ENCODE assay signal across 9 mouse cellular contexts in the genomic region with DNA sequence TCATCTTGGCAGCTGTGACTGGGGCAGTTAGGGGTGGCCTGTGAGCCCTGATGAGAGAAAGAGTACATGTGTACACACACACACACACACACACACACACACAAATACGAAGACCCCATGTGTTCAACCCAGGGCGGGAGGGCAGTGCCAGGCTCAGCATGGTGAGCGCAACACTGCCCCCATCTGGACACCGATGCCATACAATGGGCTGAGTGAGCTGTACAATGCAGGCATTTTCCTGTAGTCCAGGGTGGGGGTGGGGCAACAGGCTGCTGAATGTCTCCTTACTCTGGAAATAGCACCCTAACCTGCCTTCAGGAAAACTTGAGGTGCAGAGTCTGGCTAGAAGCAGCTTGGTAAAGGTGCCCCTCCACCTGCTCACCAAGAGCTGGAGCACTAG. TPM values are rescaled to one million over a fixed set of nuclear protein-coding genes. Genes with fewer than 3 reads are reported as not detected.
DNase-seq lines count a peak whose midpoint lies in the region; ATAC-seq and TF ChIP-seq lines count a peak whose summit lies in the region.
"Had no signal": no experiment of that assay in that cellular context is flagged by ENCODE, and none has a peak within 500 bp of the region (broad histone marks: within the 10 kb centered on the region; RNA-seq: fewer than 3 reads in every experiment).

No protein-coding gene starts in this region.

- H3K27ac ChIP-seq in forebrain, embryonic 12.5 days = peak overlapping the region; percentile 36; the same call in 1 of the 2 replicates
- no peak overlapping the region for H3K27ac ChIP-seq in lung, embryonic 14.5 days (ENCODE audit: low read depth)
- H3K27ac ChIP-seq: hindbrain, embryonic 15.5 days had no signal

- peak; percentile 22; the same call in 1 of the 2 replicates for ATAC-seq in forebrain, embryonic 12.5 days (ENCODE audit: low FRiP score)
- ATAC-seq in lung, embryonic 14.5 days (ENCODE audit: insufficient read depth) = no peak

- DNase-seq in 3T3-L1 (ENCODE audit: low read depth, low spot score) = peak; percentile 66
- peak; percentile 94 for DNase-seq in brain, adult 2 months (ENCODE audit: low read depth, low spot score)
- peak; percentile 67 for DNase-seq in kidney, postnatal 14 days
- peak; percentile 78 for DNase-seq in lung, embryonic 14.5 days
- peak; percentile 68 to 75 for DNase-seq in right cerebral cortex, postnatal 10 days (ENCODE audit: low spot score in 2 of 2)
- no peak for DNase-seq in yolk sac, embryonic 10.5 days (ENCODE audit: low spot score)

- no peaks in the 10 kb centered on the region for H3K9me3 ChIP-seq in forebrain, embryonic 12.5 days
- no peaks in the 10 kb centered on the region for H3K9me3 ChIP-seq in lung, embryonic 14.5 days (ENCODE audit: low read depth, low read length)
- H3K9me3 ChIP-seq: hindbrain, embryonic 15.5 days had no signal

- 0 out of 2 replicates have a peak overlapping the region, but pooled peaks have one; percentile 17 for H3K9ac ChIP-seq in forebrain, embryonic 12.5 days
- no peak overlapping the region for H3K9ac ChIP-seq in lung, embryonic 14.5 days
- H3K9ac ChIP-seq: hindbrain, embryonic 15.5 days had no signal

- no peaks in the 10 kb centered on the region for H3K27me3 ChIP-seq in C2C12 (ENCODE audit: control insufficient read depth, insufficient read depth, insufficient read length)
- H3K27me3 ChIP-seq in forebrain, embryonic 12.5 days = no peaks in the 10 kb centered on the region
- H3K27me3 ChIP-seq in lung, embryonic 14.5 days (ENCODE audit: insufficient read depth, low read length) = no peaks in the 10 kb centered on the region
- H3K27me3 ChIP-seq: hindbrain, embryonic 15.5 days had no signal

- H3K4me1 ChIP-seq in forebrain, embryonic 12.5 days = peaks cover 46% of the 10 kb centered on the region
- peaks cover 5% of the 10 kb centered on the region; the same call in 1 of the 2 replicates for H3K4me1 ChIP-seq in lung, embryonic 14.5 days (ENCODE audit: insufficient read depth)

- peak; percentile 71 for TF ChIP-seq CTCF in C2C12 (IDR thresholded peaks at IDR 0.05; ENCODE audit: control insufficient read depth, insufficient read depth, insufficient read length)
- TF ChIP-seq CTCF in lung, embryonic 14.5 days (IDR thresholded peaks at IDR 0.05; ENCODE audit: low read depth) = peak; percentile 80

- H3K36me3 ChIP-seq in C2C12 (ENCODE audit: control insufficient read depth, insufficient read depth) = peaks cover 33% of the 10 kb centered on the region
- H3K36me3 ChIP-seq in forebrain, embryonic 12.5 days (replicated peaks) = peaks cover 54% of the 10 kb centered on the region
- peaks cover 40% of the 10 kb centered on the region for H3K36me3 ChIP-seq in lung, embryonic 14.5 days (ENCODE audit: insufficient read depth)

- 24% methylated on average over 4 of the region's 4 CpGs for WGBS in forebrain, embryonic 12.5 days
- WGBS in lung, embryonic 14.5 days = 39% methylated on average over 4 of the region's 4 CpGs

- H3K4me2 ChIP-seq in forebrain, embryonic 12.5 days = peak overlapping the region; percentile 28; the same call in 1 of the 2 replicates
- no peak overlapping the region for H3K4me2 ChIP-seq in lung, embryonic 14.5 days
- H3K4me2 ChIP-seq: hindbrain, embryonic 15.5 days had no signal

- no peak overlapping the region for H3ac ChIP-seq in C2C12 (ENCODE audit: control insufficient read depth, insufficient read length, low read depth)

- H3K79me2 ChIP-seq in C2C12 (ENCODE audit: control insufficient read depth, insufficient read depth) = peaks cover 59% of the 10 kb centered on the region

- peaks cover 50% of the 10 kb centered on the region for H3K79me3 ChIP-seq in C2C12 (ENCODE audit: low read depth)

- H3K4me3 ChIP-seq in C2C12 (ENCODE audit: insufficient read depth, poor library complexity, severe bottlenecking) = no peak overlapping the region
- no peak overlapping the region for H3K4me3 ChIP-seq in forebrain, embryonic 12.5 days (replicated peaks)
- H3K4me3 ChIP-seq in lung, embryonic 14.5 days (ENCODE audit: low read depth, low read length) = no peak overlapping the region
- H3K4me3 ChIP-seq: hindbrain, embryonic 15.5 days had no signal

TF ChIP-seq in C2C12, 6 proteins besides CTCF, POLR2A, EP300 and RAD21:
- TF ChIP-seq CEBPB (IDR thresholded peaks at IDR 0.05; ENCODE audit: low read depth) (no peak), MYOD1 (IDR thresholded peaks at IDR 0.05; ENCODE audit: control insufficient read depth, insufficient read length, low read depth) (no peak), MAX (IDR thresholded peaks at IDR 0.05) (no peak), MYOG (IDR thresholded peaks at IDR 0.05; ENCODE audit: control insufficient read depth, extremely low read depth, insufficient read length) (no peak), FOSL1 (IDR thresholded peaks at IDR 0.05; ENCODE audit: insufficient read depth, low read length, poor library complexity, severe bottlenecking) (no peak), USF1 (IDR thresholded peaks at IDR 0.05; ENCODE audit: low read depth) (no peak)

RNA-seq across cellular contexts. Expression of gene Llgl1, which starts 3.6 kb away (rescaled TPM):
- polyA plus RNA-seq in C2C12 (2012; fragmentation: generic; extraction: Trizol) = 46.8 TPM
- 138 and 152 TPM in 2 replicates for polyA plus RNA-seq in forebrain, embryonic 12.5 days (2016; fragmentation: Nextera tagmentation; extraction: Ambion mirVana)
- polyA plus RNA-seq in lung, embryonic 14.5 days (2014; fragmentation: Nextera tagmentation; extraction: Ambion mirVana) = 64.6 and 69.6 TPM in 2 replicates

RNA-seq across cellular contexts. Expression of gene Flii, which starts 23.9 kb away (rescaled TPM):
- 139 TPM for polyA plus RNA-seq in C2C12 (2012; fragmentation: generic; extraction: Trizol)
- polyA plus RNA-seq in forebrain, embryonic 12.5 days (2016; fragmentation: Nextera tagmentation; extraction: Ambion mirVana) = 76.2 and 78.9 TPM in 2 replicates
- 86.2 and 88.6 TPM in 2 replicates for polyA plus RNA-seq in lung, embryonic 14.5 days (2014; fragmentation: Nextera tagmentation; extraction: Ambion mirVana)

RNA-seq across cellular contexts. Expression of gene Mief2, which starts 25.1 kb away (rescaled TPM):
- polyA plus RNA-seq in C2C12 (2012; fragmentation: generic; extraction: Trizol) = 14.0 TPM
- 15.4 and 17.9 TPM in 2 replicates for polyA plus RNA-seq in forebrain, embryonic 12.5 days (2016; fragmentation: Nextera tagmentation; extraction: Ambion mirVana)
- polyA plus RNA-seq in lung, embryonic 14.5 days (2014; fragmentation: Nextera tagmentation; extraction: Ambion mirVana) = 12.9 and 15.3 TPM in 2 replicates
